ENCODE assay signal across 23 mouse cellular contexts in the genomic region with DNA sequence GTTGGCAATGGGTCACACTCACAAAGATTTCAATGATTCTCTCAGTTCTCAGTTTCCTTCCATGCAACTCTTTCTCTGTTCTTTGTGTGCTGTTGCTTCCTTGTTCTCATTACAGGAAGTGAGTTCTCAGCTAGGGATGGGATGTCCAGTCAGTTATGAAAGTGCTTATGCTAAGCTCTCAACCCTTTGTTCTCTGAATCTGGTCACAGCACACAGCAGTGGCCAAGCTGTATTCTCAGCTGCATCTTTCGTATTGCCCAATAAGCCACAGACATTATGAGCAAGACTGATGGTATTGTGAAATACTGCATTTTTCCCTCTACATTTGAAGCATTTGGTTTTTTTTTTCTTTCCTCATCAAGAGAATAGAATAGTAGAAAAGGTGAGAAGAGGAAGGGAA. TPM values are rescaled to one million over a fixed set of nuclear protein-coding genes. Genes with fewer than 3 reads are reported as not detected.
DNase-seq lines count a peak whose midpoint lies in the region; ATAC-seq and TF ChIP-seq lines count a peak whose summit lies in the region.
"Not testable (repeated sequence)": the region's sequence is repeated elsewhere in the genome, so short reads cannot be mapped to it uniquely, and the experiment has no call there.
"Had no signal": no experiment of that assay in that cellular context is flagged by ENCODE, and none has a peak within 500 bp of the region (broad histone marks: within the 10 kb centered on the region; RNA-seq: fewer than 3 reads in every experiment).

No protein-coding gene starts in this region.

- WGBS in lung, embryonic 14.5 days = 79% methylated on average over 1 of the region's 1 CpGs

- POLR2A ChIA-PET in Patski (lab: Charles Lee) = not testable (repeated sequence)

- in situ Hi-C loops in Patski (cut with MboI; ENCODE audit: low pct_unique_long_range_greater_than_20kb) = not testable (repeated sequence)

- H3K4me1 ChIP-seq in lung, embryonic 14.5 days (ENCODE audit: insufficient read depth) = not testable (repeated sequence)

- ATAC-seq in Patski = peak; percentile 65
- ATAC-seq in hematopoietic stem cell, adult 5-6 weeks (replicated peaks in 1 of 2; ENCODE audit: insufficient read depth in 1 of 2, low FRiP score in 2 of 2, low TSS enrichment in 1 of 2, low read depth in 1 of 2, poor library complexity in 2 of 2, severe bottlenecking in 2 of 2) = peak; percentile 32 to 59; a peak in 2 of 4 replicates
- not testable (repeated sequence) for ATAC-seq in lung, embryonic 14.5 days (ENCODE audit: insufficient read depth)
- peak; percentile 100 for ATAC-seq in megakaryocyte progenitor cell, adult 5-6 weeks (replicated peaks; ENCODE audit: poor library complexity)

- not testable (repeated sequence) for H3K4me3 ChIP-seq in lung, embryonic 14.5 days (ENCODE audit: low read depth, low read length)

- not testable (repeated sequence) for H3K4me2 ChIP-seq in lung, embryonic 14.5 days

- H3K9ac ChIP-seq in lung, embryonic 14.5 days = not testable (repeated sequence)

- peak; percentile 49 for DNase-seq in 416B (ENCODE audit: low read depth)
- DNase-seq in Patski (ENCODE audit: low read depth, low spot score) = not testable (repeated sequence)
- peak; percentile 3 for DNase-seq in fibroblast of lung, adult 2 months (ENCODE audit: low read depth)
- peak; percentile 0 for DNase-seq in lung, embryonic 14.5 days
- peak; percentile 22 for DNase-seq in lung, postnatal 36 days
- DNase-seq in skeletal muscle tissue, adult 2 months (ENCODE audit: low read depth, low spot score) = peak; percentile 13

- H3K27me3 ChIP-seq in Patski; lung, embryonic 14.5 days (ENCODE audit: insufficient read depth, low read length): not testable (repeated sequence)

- TF ChIP-seq CTCF in Patski (IDR thresholded peaks at IDR 0.05); lung, embryonic 14.5 days (IDR thresholded peaks at IDR 0.05; ENCODE audit: low read depth): not testable (repeated sequence)

- H3K9me3 ChIP-seq in lung, embryonic 14.5 days (ENCODE audit: low read depth, low read length) = not testable (repeated sequence)

- H3K27ac ChIP-seq in lung, embryonic 14.5 days (ENCODE audit: low read depth) = not testable (repeated sequence)

- CTCF ChIA-PET in Patski (lab: Charles Lee) = not testable (repeated sequence)

- not testable (repeated sequence) for H3K36me3 ChIP-seq in lung, embryonic 14.5 days (ENCODE audit: insufficient read depth)

RNA-seq across cellular contexts. Expression of a gene that starts 12.1 kb away (rescaled TPM):
- polyA plus RNA-seq in Patski (2021) = 0.12 TPM
- total RNA-seq in hematopoietic stem cell, adult 5-6 weeks (2017) = 1.1 and 4.7 TPM in 2 replicates
- 0.18 TPM in 1 of 2 replicates, not detected in the other for polyA plus RNA-seq in lung, embryonic 14.5 days (2014; fragmentation: Nextera tagmentation; extraction: Ambion mirVana)
- 4.8 and 5.3 TPM in 2 replicates for total RNA-seq in megakaryocyte progenitor cell, adult 5-6 weeks (2015)
- total RNA-seq in megakaryocyte progenitor cell, adult 5-6 weeks (2017) = 0.88 and 1.00 TPM in 2 replicates
- total RNA-seq: CH12.LX; gastrocnemius, adult 8-10 months had no signal
- polyA plus RNA-seq: embryonic facial prominence, embryonic 12.5 days; embryonic facial prominence, embryonic 15.5 days; forebrain, embryonic 12.5 days; forebrain, embryonic 15.5 days; G1E; heart, embryonic 11.5 days; heart, embryonic 14.5 days; hindbrain, embryonic 10.5 days; hindbrain, embryonic 13.5 days; hindbrain, embryonic 16.5 days had no signal

RNA-seq across cellular contexts. Expression of a gene that starts 26.6 kb away (rescaled TPM):
- polyA plus RNA-seq in Patski (2021) = not detected
- total RNA-seq in hematopoietic stem cell, adult 5-6 weeks (2017) = 10.5 and 14.1 TPM in 2 replicates
- 0.63 and 1.5 TPM in 2 replicates for polyA plus RNA-seq in lung, embryonic 14.5 days (2014; fragmentation: Nextera tagmentation; extraction: Ambion mirVana)
- 17.5 and 21.6 TPM in 2 replicates for total RNA-seq in megakaryocyte progenitor cell, adult 5-6 weeks (2015)
- total RNA-seq in megakaryocyte progenitor cell, adult 5-6 weeks (2017) = 15.8 and 18.6 TPM in 2 replicates
- total RNA-seq: G1E; gastrocnemius, adult 8-10 months; gastrocnemius, postnatal 25 days; heart, postnatal 25 days had no signal
- polyA plus RNA-seq: forebrain, embryonic 12.5 days; G1E; heart, embryonic 11.5 days had no signal

RNA-seq across cellular contexts. Expression of a gene that starts 38.0 kb away (rescaled TPM):
- polyA plus RNA-seq in Patski (2021) = not detected
- total RNA-seq in hematopoietic stem cell, adult 5-6 weeks (2017) = 23.6 and 32.0 TPM in 2 replicates
- 6.3 and 7.1 TPM in 2 replicates for polyA plus RNA-seq in lung, embryonic 14.5 days (2014; fragmentation: Nextera tagmentation; extraction: Ambion mirVana)
- 181 and 238 TPM in 2 replicates for total RNA-seq in megakaryocyte progenitor cell, adult 5-6 weeks (2015)
- total RNA-seq in megakaryocyte progenitor cell, adult 5-6 weeks (2017) = 142 and 174 TPM in 2 replicates

RNA-seq across cellular contexts. Expression of a gene that starts 54.5 kb away (rescaled TPM):
- not detected for polyA plus RNA-seq in Patski (2021)
- total RNA-seq in hematopoietic stem cell, adult 5-6 weeks (2017) = 0.69 and 11.6 TPM in 2 replicates
- polyA plus RNA-seq in lung, embryonic 14.5 days (2014; fragmentation: Nextera tagmentation; extraction: Ambion mirVana) = not detected in 2 replicates
- total RNA-seq in megakaryocyte progenitor cell, adult 5-6 weeks (2015) = 0.67 and 2.5 TPM in 2 replicates
- total RNA-seq in megakaryocyte progenitor cell, adult 5-6 weeks (2017) = 1.2 and 1.3 TPM in 2 replicates
- total RNA-seq: gastrocnemius, adult 8-10 months; gastrocnemius, postnatal 25 days; heart, postnatal 25 days had no signal
- polyA plus RNA-seq: embryonic facial prominence, embryonic 12.5 days; forebrain, embryonic 12.5 days; forebrain, embryonic 15.5 days; G1E; heart, embryonic 11.5 days; heart, embryonic 14.5 days; heart, postnatal 0 days; hindbrain, embryonic 10.5 days; hindbrain, embryonic 13.5 days; hindbrain, embryonic 16.5 days had no signal

RNA-seq across cellular contexts. Expression of a gene that starts 55.9 kb away (rescaled TPM):
- not detected for polyA plus RNA-seq in Patski (2021)
- total RNA-seq in hematopoietic stem cell, adult 5-6 weeks (2017) = not detected in 2 replicates
- polyA plus RNA-seq in lung, embryonic 14.5 days (2014; fragmentation: Nextera tagmentation; extraction: Ambion mirVana) = 3.5 and 5.1 TPM in 2 replicates
- total RNA-seq in megakaryocyte progenitor cell, adult 5-6 weeks (2015) = 0.49 TPM in 1 of 2 replicates, not detected in the other
- total RNA-seq in megakaryocyte progenitor cell, adult 5-6 weeks (2017) = not detected in 2 replicates
- total RNA-seq: CH12.LX, G1E had no signal
- polyA plus RNA-seq: G1E had no signal
